Mouse (Mus musculus): ENCODE data around the gene Cpsf6.

DNA sequence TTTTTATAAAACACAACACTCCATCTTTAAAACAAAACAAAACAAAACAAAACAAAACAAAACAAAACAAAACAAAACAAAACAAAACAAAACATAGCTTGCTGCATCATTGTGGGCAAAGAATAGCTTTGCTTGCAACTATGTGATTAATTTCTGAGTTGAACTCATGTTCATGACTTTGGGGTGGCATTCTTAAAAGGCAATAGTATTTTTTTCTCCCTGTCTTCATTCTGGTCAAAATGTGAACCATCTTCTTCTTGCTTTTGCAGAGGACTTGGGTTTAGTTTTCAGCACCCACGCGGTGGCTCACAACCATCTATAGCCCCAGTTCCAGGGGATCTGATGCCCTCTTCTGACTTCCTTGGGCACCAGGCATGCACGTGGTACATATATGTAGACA lies 20.0 kb upstream of the Cpsf6 start:
- TF ChIP-seq CTCF (IDR thresholded peaks at IDR 0.05; ENCODE audit: control insufficient read depth, insufficient read depth, insufficient read length) (no peak), MYOG (IDR thresholded peaks at IDR 0.05; ENCODE audit: control insufficient read depth, extremely low read depth, insufficient read length) (no peak)

All from C2C12 (cell line).